9 mouse cellular contexts compared by ENCODE assay signal in the genomic region with DNA sequence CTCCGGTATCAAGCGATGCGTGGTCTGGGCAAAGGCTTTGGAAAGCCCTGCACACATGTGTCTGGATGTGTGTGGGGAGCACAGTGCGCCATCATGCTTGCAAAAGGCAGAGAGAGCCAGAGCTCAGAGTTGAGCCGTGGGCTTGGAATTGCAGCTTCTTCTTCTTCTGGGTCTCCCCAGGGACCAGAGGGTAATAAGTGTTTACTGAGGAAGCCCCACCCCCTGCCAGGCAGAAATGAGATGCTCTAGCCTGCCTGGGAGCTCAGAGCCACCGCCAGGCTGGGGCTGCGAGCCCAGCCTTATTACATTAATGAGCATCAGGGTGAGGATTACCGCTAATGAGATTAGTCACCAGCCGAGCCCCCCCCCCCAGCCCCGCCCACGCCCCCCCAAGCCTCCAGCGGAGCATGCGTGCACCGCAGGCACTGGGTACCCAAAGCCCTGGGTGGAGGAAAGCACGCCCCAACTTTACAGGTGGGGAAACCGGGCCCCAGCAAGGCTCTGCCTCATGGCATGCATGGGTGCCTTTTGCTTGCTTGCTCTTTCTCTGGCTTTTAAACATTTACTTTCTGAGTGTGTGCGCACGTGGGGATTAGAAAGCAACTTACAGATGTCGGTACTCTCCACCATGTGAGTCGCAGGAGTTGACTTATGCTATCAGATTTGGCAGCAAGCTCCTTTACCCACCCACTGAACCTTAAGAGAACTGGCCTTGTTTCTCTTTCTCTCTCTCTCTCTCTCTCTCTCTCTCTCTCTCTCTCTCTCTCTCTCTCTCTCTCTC. TPM values are rescaled to one million over a fixed set of nuclear protein-coding genes. Genes with fewer than 3 reads are reported as not detected.
A peak's percentile ranks its signal among the peaks of the same experiment; 100 is the strongest.
DNase-seq lines count a peak whose midpoint lies in the region; ATAC-seq and TF ChIP-seq lines count a peak whose summit lies in the region.
"Had no signal": no experiment of that assay in that cellular context is flagged by ENCODE, and none has a peak within 500 bp of the region (broad histone marks: within the 10 kb centered on the region; RNA-seq: fewer than 3 reads in every experiment).

No protein-coding gene starts in this region.

- DNase-seq in gastrocnemius, adult 2 months, result peak; percentile 16
- no peak for DNase-seq in gastrocnemius, adult 8-10 months (ENCODE audit: low spot score in 2 of 2)
- DNase-seq in MN1 (ENCODE audit: low spot score), result peak; percentile 68
- peak; percentile 92 for DNase-seq in midbrain, embryonic 11.5 days (ENCODE audit: low spot score, missing footprints)
- DNase-seq in urinary bladder, postnatal 4 days (ENCODE audit: low spot score in 2 of 2), result no peak
- no peak for DNase-seq in thymus, postnatal 0 days (ENCODE audit: low spot score)
- DNase-seq in left cerebral cortex, adult 2 months (ENCODE audit: extremely low spot score in 1 of 2, low spot score in 2 of 2), result no peak
- DNase-seq: thymus, adult 2 months had no signal

- H3K4me2 ChIP-seq in hindbrain, embryonic 12.5 days (replicated peaks), result peak overlapping the region; percentile 37
- peak overlapping the region; percentile 16; the same call in 1 of the 2 replicates for H3K4me2 ChIP-seq in midbrain, embryonic 11.5 days

- peaks cover 10% of the 10 kb centered on the region for H3K27me3 ChIP-seq in hindbrain, embryonic 12.5 days
- H3K27me3 ChIP-seq in midbrain, embryonic 11.5 days (ENCODE audit: control insufficient read depth, insufficient read depth, low read length), result no peaks in the 10 kb centered on the region

- H3K4me1 ChIP-seq in hindbrain, embryonic 12.5 days, result peaks cover 54% of the 10 kb centered on the region
- H3K4me1 ChIP-seq in midbrain, embryonic 11.5 days (ENCODE audit: control insufficient read depth, insufficient read depth, low read length), result peaks cover 10% of the 10 kb centered on the region

- H3K4me3 ChIP-seq in gastrocnemius, adult 2 months, result no peak overlapping the region
- no peak overlapping the region for H3K4me3 ChIP-seq in hindbrain, embryonic 12.5 days
- no peak overlapping the region for H3K4me3 ChIP-seq in midbrain, embryonic 11.5 days (ENCODE audit: low read depth, low read length)
- no peak overlapping the region for H3K4me3 ChIP-seq in left cerebral cortex, adult 2 months

- intact Hi-C loops in gastrocnemius, adult 2 months (cut with DNase I), result loop anchor here (5.0 kb wide), 1 partner anchor 39 kb away; no protein-coding TSS in a partner anchor
- intact Hi-C loops in left cerebral cortex, adult 2 months (cut with DNase I), result no loop called here

- no peaks in the 10 kb centered on the region for H3K36me3 ChIP-seq in hindbrain, embryonic 12.5 days
- H3K36me3 ChIP-seq in midbrain, embryonic 11.5 days (ENCODE audit: control insufficient read depth, insufficient read depth, low read length), result no peaks in the 10 kb centered on the region

- TF ChIP-seq CTCF in gastrocnemius, adult 2 months (IDR thresholded peaks at IDR 0.05), result no peak
- TF ChIP-seq CTCF in left cerebral cortex, adult 2 months (IDR thresholded peaks at IDR 0.05), result no peak

- peak; percentile 81 for ATAC-seq in hindbrain, embryonic 12.5 days (ENCODE audit: low FRiP score)
- ATAC-seq in midbrain, embryonic 11.5 days (ENCODE audit: low FRiP score), result peak; percentile 82

- no peak overlapping the region; the same call in 1 of the 2 replicates for H3K9ac ChIP-seq in hindbrain, embryonic 12.5 days
- H3K9ac ChIP-seq in midbrain, embryonic 11.5 days (ENCODE audit: low read length), result no peak overlapping the region

- 16% methylated on average over 19 of the region's 20 CpGs for WGBS in hindbrain, embryonic 12.5 days
- WGBS in midbrain, embryonic 11.5 days, result 7% methylated on average over 20 of the region's 20 CpGs

- peak overlapping the region; percentile 53 for H3K27ac ChIP-seq in gastrocnemius, adult 2 months
- H3K27ac ChIP-seq in hindbrain, embryonic 12.5 days, result peak overlapping the region; percentile 67
- H3K27ac ChIP-seq in midbrain, embryonic 11.5 days (ENCODE audit: low read depth, low read length), result no peak overlapping the region
- H3K27ac ChIP-seq in left cerebral cortex, adult 2 months, result no peak overlapping the region

- no peaks in the 10 kb centered on the region for H3K9me3 ChIP-seq in hindbrain, embryonic 12.5 days (replicated peaks)
- H3K9me3 ChIP-seq in midbrain, embryonic 11.5 days (ENCODE audit: control insufficient read depth, low read length), result no peaks in the 10 kb centered on the region

RNA-seq across cellular contexts. Expression of a gene that starts 44.1 kb away (rescaled TPM):
- 10 to 100 TPM in 1 of 2 experiments, 1 to 10 TPM in 1; 8.5 to 12.5 TPM for total RNA-seq in gastrocnemius, adult 2 months (2021)
- total RNA-seq in gastrocnemius, adult 8-10 months (2022), result 10 to 100 TPM in 1 of 4 experiments, 1 to 10 TPM in 3; 5.6 to 10.9 (median 6.7) TPM
- polyA plus RNA-seq in hindbrain, embryonic 12.5 days (2016; fragmentation: Nextera tagmentation; extraction: Ambion mirVana), result 60.5 and 66.7 TPM in 2 replicates
- polyA plus RNA-seq in midbrain, embryonic 11.5 days (2014; fragmentation: Nextera tagmentation; extraction: Ambion mirVana), result 12.1 and 13.6 TPM in 2 replicates
- 4.8 and 5.1 TPM in 2 replicates for polyA plus RNA-seq in thymus, postnatal 0 days (2015; fragmentation: Nextera tagmentation; extraction: Ambion mirVana)
- 100 to 1,000 TPM; 136 to 167 TPM for total RNA-seq in left cerebral cortex, adult 2 months (2021)

Comparison
In these comparisons a context has a peak if more than half of its experiments do, and no peak if none do; other contexts are left out.
1. DNase-seq: peak in gastrocnemius, adult 2 months (single experiment), MN1 (single experiment) and midbrain, embryonic 11.5 days (single experiment); none in gastrocnemius, adult 8-10 months (0 of 2), urinary bladder, postnatal 4 days (0 of 2), thymus, postnatal 0 days (single experiment) and left cerebral cortex, adult 2 months (0 of 2).
2. H3K27ac ChIP-seq: peak in gastrocnemius, adult 2 months (single experiment) and hindbrain, embryonic 12.5 days (single experiment); none in midbrain, embryonic 11.5 days (single experiment) and left cerebral cortex, adult 2 months (single experiment).
3. RNA of a gene that starts 44.1 kb away (total RNA-seq): 136 to 167 TPM in left cerebral cortex, adult 2 months; 8.5 to 12.5 TPM in gastrocnemius, adult 2 months and 5.6 to 10.9 TPM in gastrocnemius, adult 8-10 months; every median in the first group is over 10 times any median in the second.